Mouse (Mus musculus): Measurements from ENCODE around the gene Igsf10.

DNA sequence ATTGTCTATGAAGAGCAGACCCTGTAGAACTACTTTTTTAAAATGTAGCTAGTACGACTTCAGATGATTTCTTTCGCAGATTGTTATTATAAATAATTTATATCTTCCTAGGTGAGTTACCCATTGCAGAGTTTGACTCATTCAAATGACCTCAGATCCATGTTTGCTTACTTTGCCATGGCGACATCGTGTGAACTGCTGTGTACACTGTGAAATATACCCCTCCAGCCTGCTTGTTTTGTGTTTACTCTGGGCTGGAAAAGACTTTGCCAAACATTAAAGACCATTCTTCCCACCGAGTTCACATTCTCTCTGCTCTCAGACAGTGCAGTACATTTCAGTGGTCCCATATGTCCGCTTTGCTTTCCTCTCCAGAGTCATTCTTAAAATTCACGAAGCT lies 28.1 kb downstream of the Igsf10 start:
- TF ChIP-seq EP300 (IDR thresholded peaks at IDR 0.05; ENCODE audit: insufficient read depth, low read depth, low read length) = no peak
- TF ChIP-seq POLR2A (IDR thresholded peaks at IDR 0.05; ENCODE audit: insufficient read depth, low read length) = no peak
- TF ChIP-seq CTCF (IDR thresholded peaks at IDR 0.05; ENCODE audit: low read depth, low read length) = no peak
